8 mouse cellular contexts compared by ENCODE assay signal in genomic region chr10:114801457-114802160, GRCm38 (mm10). TPM values are rescaled to one million over a fixed set of nuclear protein-coding genes. Genes with fewer than 3 reads are reported as not detected.
DNase-seq lines count a peak whose midpoint lies in the region; ATAC-seq and TF ChIP-seq lines count a peak whose summit lies in the region.

No protein-coding gene starts in this region.

- H3K27ac ChIP-seq in testis, adult 2 months (ENCODE audit: control insufficient read depth, insufficient read depth, low read depth, low read length), result no peak overlapping the region
- H3K27ac ChIP-seq in cortical plate, adult 2 months (ENCODE audit: insufficient read depth, low read length), result peak overlapping the region; percentile 63
- no peak overlapping the region for H3K27ac ChIP-seq in intestine, embryonic 15.5 days
- H3K27ac ChIP-seq in liver, postnatal 0 days (ENCODE audit: low read depth), result no peak overlapping the region
- H3K27ac ChIP-seq in stomach, embryonic 14.5 days (ENCODE audit: low read length), result no peak overlapping the region

- H3K9ac ChIP-seq in intestine, embryonic 15.5 days, result peak overlapping the region; percentile 47
- no peak overlapping the region for H3K9ac ChIP-seq in liver, postnatal 0 days (replicated peaks)
- H3K9ac ChIP-seq in stomach, embryonic 14.5 days (replicated peaks; ENCODE audit: low read depth, low read length), result no peak overlapping the region; the same call in 1 of the 2 replicates

- peak overlapping the region; percentile 12 for H3K4me3 ChIP-seq in testis, adult 2 months (ENCODE audit: control insufficient read depth, low read depth, low read length)
- H3K4me3 ChIP-seq in cortical plate, adult 2 months (ENCODE audit: insufficient read depth, low read length), result peak overlapping the region; percentile 88
- peak overlapping the region; percentile 54 for H3K4me3 ChIP-seq in intestine, embryonic 15.5 days (replicated peaks)
- H3K4me3 ChIP-seq in liver, postnatal 0 days (ENCODE audit: low read depth, low read length), result peak overlapping the region; percentile 27
- peak overlapping the region; percentile 41 for H3K4me3 ChIP-seq in stomach, embryonic 14.5 days (ENCODE audit: low read depth, low read length)

- peak overlapping the region; percentile 95 for H3K4me2 ChIP-seq in intestine, embryonic 15.5 days (replicated peaks)
- H3K4me2 ChIP-seq in liver, postnatal 0 days (ENCODE audit: low read depth, low read length), result peak overlapping the region; percentile 52
- H3K4me2 ChIP-seq in stomach, embryonic 14.5 days (replicated peaks; ENCODE audit: low read depth, low read length), result peak overlapping the region; percentile 77

- H3K27me3 ChIP-seq in testis, adult 2 months (ENCODE audit: control insufficient read depth, insufficient read depth, low read length), result 0 out of 2 replicates have a peak, but pooled peaks cover 3% of the 10 kb centered on the region
- H3K27me3 ChIP-seq in intestine, embryonic 15.5 days (replicated peaks), result peaks cover 32% of the 10 kb centered on the region
- H3K27me3 ChIP-seq in liver, postnatal 0 days (ENCODE audit: insufficient read depth, low read length), result peaks cover 40% of the 10 kb centered on the region
- peaks cover 20% of the 10 kb centered on the region for H3K27me3 ChIP-seq in stomach, embryonic 14.5 days (ENCODE audit: control insufficient read depth, insufficient read depth, low read length)

- H3K36me3 ChIP-seq in testis, adult 2 months (ENCODE audit: control insufficient read depth, insufficient read depth, low read length), result no peaks in the 10 kb centered on the region
- H3K36me3 ChIP-seq in intestine, embryonic 15.5 days, result no peaks in the 10 kb centered on the region
- no peaks in the 10 kb centered on the region for H3K36me3 ChIP-seq in liver, postnatal 0 days (replicated peaks; ENCODE audit: insufficient read depth, low read length)
- no peaks in the 10 kb centered on the region for H3K36me3 ChIP-seq in stomach, embryonic 14.5 days (ENCODE audit: control insufficient read depth, insufficient read depth, low read length)

- peak; percentile 69 for ATAC-seq in intestine, embryonic 15.5 days
- ATAC-seq in liver, postnatal 0 days, result no peak
- peak; percentile 68 for ATAC-seq in stomach, embryonic 14.5 days (ENCODE audit: insufficient number of reproducible peaks, insufficient read depth, low FRiP score, low read depth)
- ATAC-seq in inflammation-experienced regulatory T-cells, adult 6 months, result no peak

- no peak for DNase-seq in testis, postnatal 14 days (ENCODE audit: low spot score)
- peak; percentile 46 for DNase-seq in gastrocnemius, postnatal 10 days
- no peak for DNase-seq in liver, postnatal 0 days

- H3K4me1 ChIP-seq in testis, adult 2 months (ENCODE audit: control insufficient read depth, insufficient read depth, low read length), result peaks cover 18% of the 10 kb centered on the region
- H3K4me1 ChIP-seq in cortical plate, adult 2 months (ENCODE audit: control insufficient read depth, insufficient read depth, low read length), result no peaks in the 10 kb centered on the region
- H3K4me1 ChIP-seq in intestine, embryonic 15.5 days (replicated peaks), result 0 out of 2 replicates have a peak, but pooled peaks cover 13% of the 10 kb centered on the region
- H3K4me1 ChIP-seq in liver, postnatal 0 days (ENCODE audit: insufficient read depth), result no peaks in the 10 kb centered on the region
- peaks cover 8% of the 10 kb centered on the region; the same call in 1 of the 2 replicates for H3K4me1 ChIP-seq in stomach, embryonic 14.5 days (ENCODE audit: control insufficient read depth, insufficient read depth, low read length)

- no peak for TF ChIP-seq CTCF in testis, adult 2 months (IDR thresholded peaks at IDR 0.05; ENCODE audit: control insufficient read depth, insufficient read depth, insufficient replicate concordance, low read depth, low read length)
- no peak for TF ChIP-seq CTCF in cortical plate, adult 2 months (IDR thresholded peaks at IDR 0.05; ENCODE audit: extremely low read depth, insufficient read depth, low read length)
- TF ChIP-seq CTCF in liver, postnatal 0 days (IDR thresholded peaks at IDR 0.05; ENCODE audit: low read depth), result no peak

- TF ChIP-seq EP300 in liver, postnatal 0 days (IDR thresholded peaks at IDR 0.05; ENCODE audit: low read depth), result no peak

- TF ChIP-seq POLR2A in testis, adult 2 months (IDR thresholded peaks at IDR 0.05; ENCODE audit: control insufficient read depth, low read depth, low read length), result no peak
- TF ChIP-seq POLR2A in cortical plate, adult 2 months (IDR thresholded peaks at IDR 0.05; ENCODE audit: extremely low read depth, insufficient read depth, low read length), result no peak

- H3K9me3 ChIP-seq in intestine, embryonic 15.5 days, result no peaks in the 10 kb centered on the region
- no peaks in the 10 kb centered on the region for H3K9me3 ChIP-seq in liver, postnatal 0 days (ENCODE audit: low read length)
- no peaks in the 10 kb centered on the region for H3K9me3 ChIP-seq in stomach, embryonic 14.5 days (ENCODE audit: control insufficient read depth, low read depth, low read length)

- WGBS in intestine, embryonic 15.5 days, result 1% methylated on average over 66 of the region's 66 CpGs
- under 1% methylated on average over 48 of the region's 66 CpGs for whole genome bisulfite sequencing in liver, postnatal 0 days (ENCODE audit: insufficient replicate concordance)
- under 1% methylated on average over 66 of the region's 66 CpGs for WGBS in stomach, embryonic 14.5 days

RNA-seq across cellular contexts. Expression of gene Trhde, which starts 0.5 kb away (rescaled TPM):
- 0.54 TPM in 2 replicates for polyA plus RNA-seq in testis, adult 2 months (2012; rRNA removed)
- polyA plus RNA-seq in cortical plate, adult 2 months (2012; rRNA removed), result 15.3 and 18.2 TPM in 2 replicates
- 1 to 10 TPM in 1 of 2 experiments, under 1 TPM in 1; 0.63 to 1.0 TPM for total RNA-seq in gastrocnemius, postnatal 10 days (2021)
- polyA plus RNA-seq in intestine, embryonic 15.5 days (2015; fragmentation: Nextera tagmentation; extraction: Ambion mirVana), result 0.52 and 0.78 TPM in 2 replicates
- polyA plus RNA-seq in liver, postnatal 0 days (2015; fragmentation: Nextera tagmentation; extraction: Ambion mirVana), result not detected in 2 replicates
- polyA plus RNA-seq in stomach, embryonic 14.5 days (2014; fragmentation: Nextera tagmentation; extraction: Ambion mirVana), result 0.35 and 0.56 TPM in 2 replicates
- not detected for polyA plus RNA-seq in inflammation-experienced regulatory T-cells, adult 6 months (2017; shearing (Covaris generic))

Comparison
In these comparisons a context has a peak if more than half of its experiments do, and no peak if none do; other contexts are left out.
1. H3K4me3 ChIP-seq: peak in every context shown above with its lines; median percentile 88 in cortical plate, adult 2 months; 54 in intestine, embryonic 15.5 days; 41 in stomach, embryonic 14.5 days; 27 in liver, postnatal 0 days; 12 in testis, adult 2 months.
2. ATAC-seq: peak in intestine, embryonic 15.5 days (single experiment) and stomach, embryonic 14.5 days (single experiment); none in liver, postnatal 0 days (single experiment) and inflammation-experienced regulatory T-cells, adult 6 months (single experiment).
3. Peak in every context shown above with its lines, with median percentiles within 50 percentile points of each other: H3K4me2 ChIP-seq.